Mouse (Mus musculus) adipose tissue, adult 10 weeks (tissue): ENCODE data around the gene Tert. TPM values are rescaled to one million over a fixed set of nuclear protein-coding genes. Genes with fewer than 3 reads are reported as not detected.

Experiments
- polyA plus RNA-seq: library from polyadenylated mRNA; stranded (reverse); fragments of 350-450 nt; fragmentation: Illumina TruSeq; extraction: RNeasy Lipid Tissue Mini Kit (QIAGEN cat#74804); gene quantifications from one replicate; pipeline ENCODE4 v1.2.3, GENCODE M21; 2014; ENCODE audit warnings: low read depth, low replicate concordance

Gene Tert
- polyA plus RNA-seq: 2.4 TPM

GRCm38 (mm10) chr13:73626745-73627549, at the start of gene Tert:
Gene Tert (plus strand): TSS chr13:73626911.

DNA sequence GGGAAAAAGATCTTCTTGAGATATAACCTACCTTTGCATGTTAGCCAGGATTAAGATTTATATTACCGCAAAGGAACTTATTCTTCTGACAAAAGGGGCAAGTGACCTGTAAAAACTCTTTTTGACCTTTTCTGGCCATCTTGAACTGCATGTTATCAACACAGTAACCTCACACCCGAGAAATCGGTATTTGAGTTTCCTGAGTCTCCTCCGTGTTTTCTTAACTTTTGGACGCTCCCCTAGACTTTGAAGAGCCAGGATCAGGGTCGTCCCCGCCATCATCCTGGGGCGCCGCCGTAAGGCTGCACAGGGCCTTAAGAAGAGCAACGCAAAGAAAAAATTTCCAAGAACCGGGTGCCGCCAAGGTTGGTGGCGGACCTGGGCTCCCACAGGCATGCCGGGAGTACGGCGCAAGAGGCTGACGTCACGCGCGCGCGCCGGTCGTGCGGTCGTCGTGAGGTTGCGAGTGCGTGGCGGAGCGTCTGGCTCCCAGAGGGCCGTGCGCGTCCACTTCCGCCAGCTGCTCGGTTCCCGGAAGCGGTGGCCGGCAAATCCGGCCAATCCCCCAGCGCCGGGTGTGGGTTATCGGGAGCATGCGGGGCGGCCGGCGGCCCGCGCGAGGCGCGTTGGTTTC, 23.1 kb upstream of the Tert start, which contains the start of gene Clptm1l:
Gene Clptm1l, plus strand, starts transcription at position 485 of the 634 bp plus-strand sequence.

GRCm38 (mm10) chr13:73677853-73678252, 51.1 kb downstream of the Tert start, which contains the start of gene Slc6a18:
Gene Slc6a18 (minus strand): TSS chr13:73678023.

Other genes starting within 250 kb of the Tert start
- gene Lpcat1, start 159.7 kb upstream of the Tert start, polyA plus RNA-seq: 13.7 TPM
- gene Slc6a3, start 90.2 kb upstream of the Tert start, polyA plus RNA-seq: not detected
- 165 TPM for gene Clptm1l, start 22.9 kb upstream of the Tert start, polyA plus RNA-seq
- gene Slc6a18, start 51.1 kb downstream of the Tert start, polyA plus RNA-seq: 2.8 TPM
- gene Slc6a19, start 78.0 kb downstream of the Tert start, polyA plus RNA-seq: 1.3 TPM
- 24.9 TPM for gene Slc12a7, start 106.2 kb downstream of the Tert start, polyA plus RNA-seq
- 3.4 TPM for gene Nkd2, start 220.7 kb downstream of the Tert start, polyA plus RNA-seq